Mouse (Mus musculus): ENCODE data around the gene Gm21970.

Gene Gm21970

DNA sequence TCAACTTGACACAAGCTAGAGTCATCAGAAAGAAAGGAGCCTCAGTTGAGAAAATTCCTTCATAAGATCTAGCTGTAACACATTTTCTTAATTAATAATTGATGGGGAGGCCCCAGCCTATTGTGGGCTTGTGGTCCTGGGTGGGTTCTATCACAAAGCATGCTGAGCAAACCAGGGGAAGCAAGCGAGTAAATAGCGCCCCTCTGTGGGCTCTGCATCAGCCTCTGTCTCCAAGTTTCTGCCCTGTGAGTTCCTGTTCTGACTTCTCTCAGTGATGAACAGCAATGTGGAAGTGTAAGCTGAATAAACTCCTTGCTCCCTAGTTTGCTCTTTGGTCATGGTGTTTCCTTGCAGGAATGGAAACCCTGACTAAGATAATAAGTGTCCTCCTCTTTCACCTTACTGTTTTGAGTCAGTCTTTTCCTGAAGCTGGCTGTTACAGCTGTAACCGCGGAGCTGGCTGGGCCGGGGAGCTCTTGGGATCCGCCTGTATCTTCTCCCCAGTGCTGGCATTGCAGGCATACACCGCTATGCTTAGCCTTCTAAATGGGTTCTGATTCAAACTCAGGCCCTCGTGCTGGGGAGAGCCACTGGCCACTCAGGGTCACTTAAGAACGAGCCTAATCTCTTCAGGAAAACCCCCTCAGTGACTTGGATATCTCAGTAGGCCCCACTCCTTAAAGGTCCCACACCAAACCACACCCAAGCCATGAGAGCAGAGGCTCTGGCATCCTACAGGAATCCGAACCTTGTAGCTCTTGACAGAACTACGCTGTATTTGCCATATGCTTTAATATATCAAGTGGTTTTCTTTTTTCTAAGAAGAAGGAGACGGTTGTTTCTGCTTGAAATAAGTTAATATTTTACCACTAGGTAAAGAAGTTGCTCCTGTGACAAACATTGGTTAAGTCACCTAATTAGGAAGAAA lies 58.9 kb downstream of the Gm21970 start:
- Histone ChIP-seq H3K27me3 (ENCODE audit: control insufficient read depth, insufficient read depth, low read length, poor library complexity, severe bottlenecking) (no peaks in the 10 kb centered on the region), H3K36me3 (ENCODE audit: control insufficient read depth, insufficient read depth, low read length, poor library complexity, severe bottlenecking) (no peaks in the 10 kb centered on the region)
- DNase-seq (ENCODE audit: low read depth, low spot score): no peak

DNA sequence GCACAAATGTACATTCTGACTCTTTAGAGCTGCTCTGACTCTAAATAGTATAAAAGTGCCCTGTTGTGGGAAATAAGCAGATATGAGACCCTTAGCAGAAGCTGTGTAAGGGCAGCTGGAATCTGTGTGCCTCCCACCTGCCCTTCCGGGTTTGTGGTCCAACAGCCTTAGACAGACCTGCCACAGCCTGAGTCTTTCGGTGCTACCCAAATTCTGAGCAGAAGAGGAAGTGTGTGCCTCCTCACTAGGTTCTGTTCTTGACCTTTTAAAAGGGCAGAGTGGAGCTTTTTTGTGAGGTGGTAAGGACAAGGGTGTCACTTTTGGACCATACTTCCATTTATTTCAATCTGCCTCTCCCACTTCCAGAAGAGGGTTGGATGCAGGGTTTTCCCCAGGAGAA lies 60.4 kb downstream of the Gm21970 start:
- peak; percentile 61 for DNase-seq (ENCODE audit: low read depth, low spot score)

DNA sequence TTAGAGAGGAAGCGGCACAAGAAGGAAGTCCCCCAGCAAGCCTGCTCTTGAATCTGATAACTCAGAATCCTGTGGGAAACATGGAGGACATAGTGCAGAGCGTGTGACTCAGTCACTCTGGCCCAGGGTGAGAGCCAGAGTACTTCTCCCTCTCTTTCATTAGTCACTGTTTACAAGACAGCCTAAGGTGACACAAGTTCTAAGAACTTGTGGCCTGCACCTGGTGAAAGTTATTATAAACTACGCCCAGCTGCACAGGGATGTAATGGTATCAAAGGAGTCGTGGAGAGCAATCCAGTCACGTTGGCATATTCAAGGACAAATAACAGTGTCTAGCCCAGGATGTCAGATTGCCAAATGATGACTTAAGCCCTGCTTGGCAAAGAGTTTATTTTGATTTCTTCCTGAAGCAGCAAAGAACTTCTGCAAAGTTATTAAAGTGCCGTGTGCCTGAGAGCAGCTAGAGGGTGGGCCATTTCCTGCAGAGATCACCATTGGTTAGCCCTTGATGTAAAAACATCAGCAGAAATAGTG lies 60.9 kb downstream of the Gm21970 start:
- DNase-seq (ENCODE audit: low read depth, low spot score): peak; percentile 44
- H3K27me3 ChIP-seq (ENCODE audit: control insufficient read depth, insufficient read depth, low read length, poor library complexity, severe bottlenecking): no peaks in the 10 kb centered on the region
- H3K36me3 ChIP-seq (ENCODE audit: control insufficient read depth, insufficient read depth, low read length, poor library complexity, severe bottlenecking): no peaks in the 10 kb centered on the region

More for the DNA sequence above, 60.4 kb downstream of the Gm21970 start:
- Histone ChIP-seq H3K36me3 (ENCODE audit: control insufficient read depth, insufficient read depth, low read length, poor library complexity, severe bottlenecking) (no peaks in the 10 kb centered on the region), H3K27me3 (ENCODE audit: control insufficient read depth, insufficient read depth, low read length, poor library complexity, severe bottlenecking) (no peaks in the 10 kb centered on the region)

DNA sequence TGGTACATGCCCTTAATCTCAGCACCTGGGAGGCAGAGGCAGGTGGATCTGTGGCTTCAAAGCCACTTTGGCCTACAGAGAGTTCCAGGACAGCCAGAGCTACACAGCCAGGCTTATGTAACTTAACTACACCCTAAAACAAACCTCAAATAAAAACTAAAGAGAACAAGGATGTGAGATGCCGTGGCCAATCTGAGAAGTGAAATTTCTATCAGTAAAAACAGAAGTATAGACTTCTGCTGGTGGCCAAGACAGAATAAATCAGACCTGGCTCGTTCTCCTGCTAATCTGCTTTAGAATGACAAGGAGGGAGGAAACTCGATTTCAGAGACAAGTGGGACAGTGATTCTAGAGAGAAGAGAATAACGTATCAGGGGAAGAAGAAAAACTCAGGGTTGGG lies 64.3 kb downstream of the Gm21970 start:
- Histone ChIP-seq H3K36me3 (ENCODE audit: control insufficient read depth, insufficient read depth, low read length, poor library complexity, severe bottlenecking) (no peaks in the 10 kb centered on the region), H3K27me3 (ENCODE audit: control insufficient read depth, insufficient read depth, low read length, poor library complexity, severe bottlenecking) (no peaks in the 10 kb centered on the region)
- peak; percentile 63 for DNase-seq (ENCODE audit: low read depth, low spot score)

DNA sequence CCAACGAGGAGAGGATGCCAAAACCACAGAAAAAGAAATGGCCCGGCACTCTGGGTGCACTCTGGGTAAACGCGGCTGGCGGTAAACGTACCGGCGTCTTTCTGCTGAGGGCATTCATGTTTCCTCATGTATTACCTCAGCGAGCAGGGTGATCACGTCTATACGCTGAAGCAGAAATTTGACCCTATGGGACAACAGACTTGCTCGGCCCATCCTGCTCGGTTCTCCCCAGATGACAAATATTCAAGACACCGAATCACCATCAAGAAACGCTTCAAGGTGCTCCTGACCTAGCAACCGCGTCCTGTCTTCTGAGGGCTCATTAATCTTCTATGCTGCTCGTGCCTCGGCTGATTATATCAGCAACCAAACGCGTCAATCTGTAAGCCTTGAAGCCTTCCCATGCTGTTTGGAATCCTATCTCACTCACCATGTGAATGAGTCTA lies 66.8 kb downstream of the Gm21970 start:
- Histone ChIP-seq H3K27me3 (ENCODE audit: control insufficient read depth, insufficient read depth, low read length, poor library complexity, severe bottlenecking) (no peaks in the 10 kb centered on the region), H3K36me3 (ENCODE audit: control insufficient read depth, insufficient read depth, low read length, poor library complexity, severe bottlenecking) (no peaks in the 10 kb centered on the region)
- peak; percentile 56 for DNase-seq (ENCODE audit: low read depth, low spot score)

DNA sequence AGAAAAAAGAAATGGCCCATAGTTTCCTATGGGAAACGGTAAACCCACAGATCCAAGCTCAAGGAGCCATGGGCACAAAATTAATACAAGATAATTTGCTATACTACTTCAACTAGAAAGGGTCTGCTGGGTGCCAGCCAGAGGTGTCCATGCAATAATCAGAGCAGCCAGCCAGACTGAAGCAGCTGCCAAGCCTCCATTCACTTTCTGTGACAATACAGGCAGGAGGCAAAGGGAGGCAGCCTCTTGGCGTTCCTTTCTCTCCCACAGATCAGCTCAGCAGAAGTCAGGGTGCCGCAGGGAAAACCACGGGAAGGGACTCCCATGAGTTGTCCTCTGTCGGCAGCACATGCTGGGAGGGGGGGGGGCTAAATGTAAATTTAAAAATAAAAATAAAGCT lies 67.5 kb downstream of the Gm21970 start:
- DNase-seq (ENCODE audit: low read depth, low spot score): no peak

DNA sequence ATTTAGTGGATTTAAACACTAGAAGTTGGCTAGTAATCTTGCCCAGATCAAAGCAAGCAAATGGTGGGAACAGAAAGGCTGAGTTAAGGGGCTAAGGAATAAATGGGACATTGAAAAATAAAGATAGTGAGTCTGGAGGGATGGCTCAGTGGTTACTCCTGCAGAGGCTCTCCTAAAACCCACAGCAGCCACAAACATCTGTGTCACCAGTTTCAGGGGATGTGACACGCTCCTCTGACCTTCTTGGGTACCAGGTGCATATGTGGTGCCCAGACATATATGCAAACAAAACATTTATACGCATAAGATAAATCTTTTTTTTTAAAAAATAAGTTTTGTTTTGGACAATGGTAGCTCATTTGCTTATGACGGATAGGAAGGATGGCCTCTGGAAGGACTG lies 67.9 kb downstream of the Gm21970 start:
- Histone ChIP-seq H3K36me3 (ENCODE audit: control insufficient read depth, insufficient read depth, low read length, poor library complexity, severe bottlenecking) (no peaks in the 10 kb centered on the region), H3K27me3 (ENCODE audit: control insufficient read depth, insufficient read depth, low read length, poor library complexity, severe bottlenecking) (no peaks in the 10 kb centered on the region)
- DNase-seq (ENCODE audit: low read depth, low spot score): peak; percentile 69

More for the DNA sequence above, 67.5 kb downstream of the Gm21970 start:
- Histone ChIP-seq H3K36me3 (ENCODE audit: control insufficient read depth, insufficient read depth, low read length, poor library complexity, severe bottlenecking) (no peaks in the 10 kb centered on the region), H3K27me3 (ENCODE audit: control insufficient read depth, insufficient read depth, low read length, poor library complexity, severe bottlenecking) (no peaks in the 10 kb centered on the region)

DNA sequence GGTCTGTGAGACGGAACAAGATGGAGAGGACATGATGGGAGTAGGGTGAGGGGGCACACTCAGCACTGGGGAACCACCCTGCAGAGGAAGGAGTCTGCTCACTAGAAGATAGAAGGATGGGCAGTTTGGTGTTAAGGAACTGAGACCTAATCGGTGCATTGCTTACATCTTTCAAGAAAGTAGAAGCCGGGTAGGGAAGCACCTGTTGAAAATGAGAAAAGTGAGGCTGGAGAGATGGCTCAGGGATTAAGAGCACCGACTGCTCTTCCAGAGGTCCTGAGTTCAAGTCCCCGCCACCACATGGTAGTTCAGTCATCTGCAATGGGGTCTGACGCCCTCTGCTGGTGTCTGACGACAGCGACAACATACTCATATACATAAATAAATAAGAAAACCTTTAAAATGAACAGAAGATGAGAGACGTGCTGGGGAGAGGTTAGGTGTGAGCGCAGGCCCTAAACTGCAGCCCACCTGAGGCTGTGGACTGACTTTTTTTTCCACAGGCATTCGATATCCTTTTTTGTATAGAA lies 68.4 kb downstream of the Gm21970 start:
- H3K36me3 ChIP-seq (ENCODE audit: control insufficient read depth, insufficient read depth, low read length, poor library complexity, severe bottlenecking): no peaks in the 10 kb centered on the region
- DNase-seq (ENCODE audit: low read depth, low spot score): peak; percentile 77
- no peaks in the 10 kb centered on the region for H3K27me3 ChIP-seq (ENCODE audit: control insufficient read depth, insufficient read depth, low read length, poor library complexity, severe bottlenecking)

DNA sequence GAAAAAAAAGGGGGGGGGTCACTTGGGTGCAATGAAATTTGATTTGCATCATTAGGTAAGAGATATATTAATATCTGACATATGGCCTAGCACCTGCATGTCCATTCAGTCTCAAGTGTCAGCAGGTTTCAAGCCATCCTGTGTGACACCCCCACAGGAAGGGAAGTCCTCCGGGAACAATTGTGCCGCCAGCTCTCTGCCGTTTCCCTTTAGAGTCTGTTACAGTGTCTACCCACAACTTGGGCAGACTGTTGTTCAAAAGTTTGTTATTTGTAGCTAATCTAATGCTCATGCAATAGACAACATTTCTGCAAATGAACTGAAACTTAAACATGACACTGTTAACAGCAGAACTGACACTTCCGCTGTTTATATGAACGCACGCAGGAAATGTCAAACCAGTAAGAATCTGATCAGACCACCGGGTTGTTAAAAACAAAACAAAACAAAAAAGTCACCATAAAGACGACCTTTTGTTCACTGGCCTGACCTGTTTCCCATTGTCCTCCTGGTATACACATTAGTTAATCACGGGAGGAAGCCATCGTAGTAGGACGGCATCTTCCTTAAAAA lies 69.6 kb downstream of the Gm21970 start:
- H3K36me3 ChIP-seq (ENCODE audit: control insufficient read depth, insufficient read depth, low read length, poor library complexity, severe bottlenecking): no peaks in the 10 kb centered on the region
- no peaks in the 10 kb centered on the region for H3K27me3 ChIP-seq (ENCODE audit: control insufficient read depth, insufficient read depth, low read length, poor library complexity, severe bottlenecking)
- DNase-seq (ENCODE audit: low read depth, low spot score): peak; percentile 61

DNA sequence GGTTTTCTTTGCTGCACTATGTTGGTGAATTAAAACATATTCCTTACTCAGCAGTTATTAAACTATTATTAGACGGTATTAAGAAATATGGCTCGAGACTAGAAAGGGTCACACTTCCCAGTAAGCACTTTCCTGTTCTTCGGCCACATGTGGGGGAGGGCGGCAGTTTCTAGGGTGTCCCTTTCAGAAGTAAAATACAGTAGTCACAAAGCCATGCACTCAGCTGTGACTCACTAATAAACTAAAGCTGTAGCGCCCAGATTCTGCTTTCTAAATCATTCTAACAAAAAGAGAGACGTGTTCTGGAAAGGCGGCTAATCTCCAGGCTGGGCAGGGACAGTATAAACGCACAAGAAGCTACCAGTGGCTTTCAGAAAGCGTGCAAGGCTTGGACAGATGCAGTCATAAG lies 70.3 kb downstream of the Gm21970 start:
- Histone ChIP-seq H3K36me3 (ENCODE audit: control insufficient read depth, insufficient read depth, low read length, poor library complexity, severe bottlenecking) (no peaks in the 10 kb centered on the region), H3K27me3 (ENCODE audit: control insufficient read depth, insufficient read depth, low read length, poor library complexity, severe bottlenecking) (no peaks in the 10 kb centered on the region)
- DNase-seq (ENCODE audit: low read depth, low spot score): no peak

DNA sequence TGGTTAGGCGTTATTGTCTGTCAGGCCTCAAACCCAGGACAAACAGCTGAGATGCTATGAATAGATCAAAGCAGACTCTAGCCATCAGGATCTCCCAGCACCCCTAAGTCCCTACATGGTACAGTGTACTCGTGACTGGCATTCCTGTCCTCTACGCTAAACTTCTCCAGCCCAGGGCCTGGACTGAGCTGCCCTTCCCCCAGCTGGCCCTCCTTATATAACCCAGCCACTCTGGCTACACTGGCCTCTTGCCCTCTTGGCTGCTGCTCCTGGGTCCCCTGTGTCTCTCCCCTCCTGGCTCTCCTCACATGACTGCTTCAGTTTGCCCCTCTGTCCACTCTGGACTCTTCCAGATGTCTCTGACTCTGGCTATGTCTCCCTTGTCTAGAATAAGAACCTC lies 71.1 kb downstream of the Gm21970 start:
- H3K27me3 ChIP-seq (ENCODE audit: control insufficient read depth, insufficient read depth, low read length, poor library complexity, severe bottlenecking): no peaks in the 10 kb centered on the region
- no peaks in the 10 kb centered on the region for H3K36me3 ChIP-seq (ENCODE audit: control insufficient read depth, insufficient read depth, low read length, poor library complexity, severe bottlenecking)
- no peak for DNase-seq (ENCODE audit: low read depth, low spot score)

DNA sequence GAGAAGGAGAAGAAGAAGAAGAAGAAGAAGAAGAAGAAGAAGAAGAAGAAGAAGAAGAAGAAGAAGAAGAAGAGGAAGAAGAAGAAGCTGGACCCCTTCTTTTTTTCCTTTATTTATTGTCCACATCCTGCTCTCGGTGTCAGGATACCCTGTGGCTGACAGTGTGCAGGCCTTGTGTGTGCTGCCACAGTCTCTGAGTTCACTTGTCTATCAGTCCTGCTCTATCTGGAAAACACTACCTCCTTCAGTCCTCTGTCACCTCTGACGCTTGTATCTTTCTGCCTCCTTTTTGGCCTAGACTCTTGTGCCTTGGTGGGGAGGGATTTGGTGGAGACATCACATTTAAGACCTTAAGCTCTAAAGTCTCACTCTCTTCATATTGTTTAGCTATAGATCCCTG lies 71.9 kb downstream of the Gm21970 start:
- Histone ChIP-seq H3K36me3 (ENCODE audit: control insufficient read depth, insufficient read depth, low read length, poor library complexity, severe bottlenecking) (no peaks in the 10 kb centered on the region), H3K27me3 (ENCODE audit: control insufficient read depth, insufficient read depth, low read length, poor library complexity, severe bottlenecking) (no peaks in the 10 kb centered on the region)
- no peak for DNase-seq (ENCODE audit: low read depth, low spot score)

DNA sequence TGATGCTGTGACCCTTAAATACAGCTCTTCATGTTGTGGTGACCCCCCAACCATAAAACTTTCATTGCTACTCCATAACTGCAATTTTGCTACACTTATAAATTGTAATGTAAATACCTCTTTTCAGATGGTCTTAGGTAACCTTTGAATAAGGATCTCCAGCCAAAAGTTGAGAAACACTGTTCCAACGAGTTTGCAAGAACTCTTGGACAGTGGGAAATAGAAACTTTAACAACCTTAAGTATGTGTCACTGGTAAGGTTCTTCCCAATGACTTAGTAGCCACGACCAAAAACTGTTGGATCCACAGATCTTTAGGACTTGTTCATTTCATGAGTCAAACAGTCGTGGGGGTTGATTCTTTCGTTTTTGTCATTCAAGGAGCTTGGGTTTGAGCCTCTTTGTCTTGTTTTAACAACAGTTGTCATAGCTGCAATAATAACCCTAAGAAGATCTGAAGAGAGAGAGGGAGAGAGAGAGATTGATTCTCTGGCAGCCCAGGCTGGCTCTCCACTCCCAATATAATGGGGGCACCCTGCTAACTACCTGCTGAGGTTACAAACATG lies 72.4 kb downstream of the Gm21970 start:
- no peaks in the 10 kb centered on the region for H3K27me3 ChIP-seq (ENCODE audit: control insufficient read depth, insufficient read depth, low read length, poor library complexity, severe bottlenecking)
- H3K36me3 ChIP-seq (ENCODE audit: control insufficient read depth, insufficient read depth, low read length, poor library complexity, severe bottlenecking): no peaks in the 10 kb centered on the region
- no peak for DNase-seq (ENCODE audit: low read depth, low spot score)

DNA sequence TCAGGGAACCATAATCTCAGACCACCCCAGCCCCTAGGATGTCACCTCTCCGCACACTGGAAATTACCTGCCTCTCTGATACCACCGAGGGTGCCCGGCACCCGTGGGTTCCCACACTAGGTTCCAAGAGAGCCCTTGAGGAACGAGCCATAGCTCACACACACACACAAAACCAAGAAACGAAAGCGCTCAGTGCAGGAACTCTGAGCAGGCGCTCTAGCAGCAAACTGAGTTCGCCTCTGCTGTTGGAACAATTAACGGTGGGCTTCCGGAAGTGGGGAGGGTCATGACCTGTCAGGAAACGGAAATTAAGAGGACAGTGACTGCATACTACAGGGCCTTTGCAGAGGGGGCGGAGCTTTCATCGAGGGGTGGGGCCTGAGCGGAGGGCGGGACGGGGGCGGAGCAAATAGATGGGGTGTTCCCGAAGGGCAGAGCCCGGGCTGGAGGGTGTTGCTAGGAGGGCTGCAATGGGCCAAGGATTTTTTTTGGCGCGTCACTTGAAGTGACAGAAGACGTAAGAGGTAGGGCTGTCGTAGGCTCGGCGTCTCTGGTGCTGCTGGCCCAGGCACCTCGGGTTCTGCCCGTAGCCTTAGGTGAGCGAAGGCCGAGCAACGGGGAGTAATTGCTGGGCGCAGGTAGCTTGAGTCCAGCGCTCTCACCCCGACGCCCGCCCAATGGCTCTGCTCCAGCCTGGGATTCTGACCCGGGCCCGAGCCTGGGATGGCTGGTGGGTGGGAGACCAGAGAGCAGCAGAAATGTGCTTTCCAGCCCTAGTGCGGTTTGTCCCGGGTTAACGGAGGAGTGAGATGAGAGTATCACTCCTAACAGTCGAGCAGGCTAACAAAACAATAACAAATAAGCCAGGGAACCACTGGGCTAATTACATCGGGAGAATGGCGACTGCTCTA lies 73.3 kb downstream of the Gm21970 start:
- Histone ChIP-seq H3K27me3 (ENCODE audit: control insufficient read depth, insufficient read depth, low read length, poor library complexity, severe bottlenecking) (no peaks in the 10 kb centered on the region), H3K36me3 (ENCODE audit: control insufficient read depth, insufficient read depth, low read length, poor library complexity, severe bottlenecking) (no peaks in the 10 kb centered on the region)
- peak; percentile 95 for DNase-seq (ENCODE audit: low read depth, low spot score)

All from splenic B cell, adult 2 months (primary cell).